Mouse (Mus musculus) adipose tissue, adult 10 weeks (tissue): Measurements from ENCODE around the gene S100a13. TPM values are rescaled to one million over a fixed set of nuclear protein-coding genes. Genes with fewer than 3 reads are reported as not detected.

Experiments used
- polyA plus RNA-seq: library from polyadenylated mRNA; stranded (reverse); fragments of 350-450 nt; fragmentation: Illumina TruSeq; extraction: RNeasy Lipid Tissue Mini Kit (QIAGEN cat#74804); gene quantifications from one replicate; pipeline ENCODE4 v1.2.3, GENCODE M21; 2014; ENCODE audit warnings: low read depth, low replicate concordance

Gene S100a13
- polyA plus RNA-seq = 64.5 TPM

GRCm38 (mm10) chr3:90513796-90514590 is at the start of gene S100a13, which contains the start of gene S100a1:
Gene S100a13, plus strand, starts transcription at chr3:90514435.
Gene S100a1, minus strand, starts transcription at chr3:90514392.

GRCm38 (mm10) chr3:90465686-90466310 is 48.4 kb upstream of the S100a13 start, which contains the start of gene Npr1:
Gene Npr1, minus strand, starts transcription at chr3:90465866.

GRCm38 (mm10) chr3:90475831-90476611 is 38.2 kb upstream of the S100a13 start, which contains the start of gene Ilf2:
Gene Ilf2, plus strand, starts transcription at chr3:90476126.

GRCm38 (mm10) chr3:90490696-90491256 is 23.5 kb upstream of the S100a13 start, which contains the start of gene Snapin:
Gene Snapin, minus strand, starts transcription at chr3:90491033.

GRCm38 (mm10) chr3:90508950-90509746 is 5.1 kb upstream of the S100a13 start, which contains the start of gene Chtop:
Gene Chtop, minus strand, starts transcription at chr3:90509498.

GRCm38 (mm10) chr3:90526580-90526979 is 12.3 kb downstream of the S100a13 start, which contains the start of gene S100a14:
Gene S100a14, plus strand, starts transcription at chr3:90526856.

GRCm38 (mm10) chr3:90537141-90537904 is 23.1 kb downstream of the S100a13 start, which contains the start of gene S100a16:
Gene S100a16, plus strand, starts transcription at chr3:90537254.

GRCm38 (mm10) chr3:90560008-90560628 is 45.9 kb downstream of the S100a13 start, which contains the start of gene S100a3:
Gene S100a3, plus strand, starts transcription at chr3:90560578.

Other genes starting within 250 kb of the S100a13 start
- gene Dennd4b, start 249.2 kb upstream of the S100a13 start, polyA plus RNA-seq = 8.7 TPM
- gene Gatad2b, start 221.3 kb upstream of the S100a13 start, polyA plus RNA-seq = 19.4 TPM
- gene Slc27a3, start 124.5 kb upstream of the S100a13 start, polyA plus RNA-seq = 5.7 TPM
- gene Ints3, start 80.8 kb upstream of the S100a13 start, polyA plus RNA-seq = 33.2 TPM
- 28.7 TPM for gene Npr1, start 48.6 kb upstream of the S100a13 start, polyA plus RNA-seq
- gene Ilf2, start 38.3 kb upstream of the S100a13 start, polyA plus RNA-seq = 60.7 TPM
- 66.2 TPM for gene Snapin, start 23.4 kb upstream of the S100a13 start, polyA plus RNA-seq
- gene Chtop, start 4.9 kb upstream of the S100a13 start, polyA plus RNA-seq = 83.0 TPM
- 258 TPM for gene S100a1, start within 50 bp of the S100a13 start, polyA plus RNA-seq
- gene S100a14, start 12.4 kb downstream of the S100a13 start, polyA plus RNA-seq = 8.3 TPM
- gene S100a16, start 22.8 kb downstream of the S100a13 start, polyA plus RNA-seq = 139 TPM
- not detected for gene S100a3, start 46.1 kb downstream of the S100a13 start, polyA plus RNA-seq
- not detected for gene S100a2, start 75.8 kb downstream of the S100a13 start, polyA plus RNA-seq
- gene Gm42674, start 87.5 kb downstream of the S100a13 start, polyA plus RNA-seq = not detected
- 80.2 TPM for gene S100a4, start 89.3 kb downstream of the S100a13 start, polyA plus RNA-seq
- not detected for gene S100a5, start 94.1 kb downstream of the S100a13 start, polyA plus RNA-seq
- gene S100a6, start 98.4 kb downstream of the S100a13 start, polyA plus RNA-seq = 241 TPM
- 0.73 TPM for gene S100a7a, start 139.6 kb downstream of the S100a13 start, polyA plus RNA-seq
- gene S100a8, start 154.5 kb downstream of the S100a13 start, polyA plus RNA-seq = 2.7 TPM
- gene S100a9, start 181.3 kb downstream of the S100a13 start, polyA plus RNA-seq = 2.7 TPM
- 0.48 TPM for gene Pglyrp4, start 212.5 kb downstream of the S100a13 start, polyA plus RNA-seq